20 mouse cellular contexts compared by ENCODE assay signal in genomic region chr11:40074317-40074716, GRCm38 (mm10).
DNase-seq lines count a peak whose midpoint lies in the region; ATAC-seq lines count a peak whose summit lies in the region.
"Had no signal": no experiment of that assay in that cellular context is flagged by ENCODE, and none has a peak within 500 bp of the region (broad histone marks: within the 10 kb centered on the region; RNA-seq: fewer than 3 reads in every experiment).

No protein-coding gene starts in this region.

- peak; percentile 53; the same call in 1 of the 2 replicates for ATAC-seq in hindbrain, embryonic 11.5 days (ENCODE audit: low FRiP score)
- ATAC-seq in hindbrain, embryonic 13.5 days (ENCODE audit: low FRiP score) = no peak
- ATAC-seq in midbrain, embryonic 13.5 days = 0 out of 2 replicates have a peak, but pooled peaks have one; percentile 37
- peak; percentile 34; the same call in 1 of the 2 replicates for ATAC-seq in embryonic facial prominence, embryonic 15.5 days (ENCODE audit: insufficient number of reproducible peaks, low FRiP score, low TSS enrichment, low read depth)
- ATAC-seq in heart, embryonic 12.5 days (ENCODE audit: insufficient number of reproducible peaks, low FRiP score) = no peak
- ATAC-seq: forebrain, embryonic 13.5 days; forebrain, embryonic 15.5 days; forebrain, postnatal 0 days had no signal

- 92% methylated on average over 2 of the region's 2 CpGs for WGBS in hindbrain, embryonic 11.5 days
- 93% methylated on average over 2 of the region's 2 CpGs for WGBS in hindbrain, embryonic 13.5 days
- WGBS in midbrain, embryonic 13.5 days = 97% methylated on average over 2 of the region's 2 CpGs
- WGBS in midbrain, embryonic 10.5 days = 90% methylated on average over 2 of the region's 2 CpGs
- WGBS in embryonic facial prominence, embryonic 15.5 days = 91% methylated on average over 2 of the region's 2 CpGs
- WGBS in heart, embryonic 12.5 days = 87% methylated on average over 2 of the region's 2 CpGs

- H3K9ac ChIP-seq in hindbrain, embryonic 11.5 days (ENCODE audit: low read depth, low read length) = no peak overlapping the region
- H3K9ac ChIP-seq in hindbrain, embryonic 13.5 days = no peak overlapping the region
- H3K9ac ChIP-seq in midbrain, embryonic 13.5 days (replicated peaks) = no peak overlapping the region
- no peak overlapping the region for H3K9ac ChIP-seq in embryonic facial prominence, embryonic 15.5 days
- no peak overlapping the region for H3K9ac ChIP-seq in heart, embryonic 12.5 days
- H3K9ac ChIP-seq: embryonic facial prominence, embryonic 13.5 days; forebrain, embryonic 13.5 days; forebrain, embryonic 15.5 days; forebrain, postnatal 0 days had no signal

- no peaks in the 10 kb centered on the region for H3K4me1 ChIP-seq in hindbrain, embryonic 11.5 days (replicated peaks; ENCODE audit: control insufficient read depth, insufficient read depth, low read length)
- H3K4me1 ChIP-seq in hindbrain, embryonic 13.5 days (replicated peaks) = no peaks in the 10 kb centered on the region
- no peaks in the 10 kb centered on the region for H3K4me1 ChIP-seq in midbrain, embryonic 13.5 days (replicated peaks)
- no peaks in the 10 kb centered on the region for H3K4me1 ChIP-seq in midbrain, embryonic 10.5 days
- no peaks in the 10 kb centered on the region for H3K4me1 ChIP-seq in embryonic facial prominence, embryonic 15.5 days
- no peaks in the 10 kb centered on the region for H3K4me1 ChIP-seq in heart, embryonic 12.5 days (replicated peaks)
- H3K4me1 ChIP-seq: embryonic facial prominence, embryonic 13.5 days; forebrain, embryonic 13.5 days; forebrain, embryonic 15.5 days had no signal

- H3K36me3 ChIP-seq in hindbrain, embryonic 11.5 days (ENCODE audit: control insufficient read depth, insufficient read depth, low read length) = no peaks in the 10 kb centered on the region
- H3K36me3 ChIP-seq in hindbrain, embryonic 13.5 days = no peaks in the 10 kb centered on the region
- H3K36me3 ChIP-seq in midbrain, embryonic 13.5 days = no peaks in the 10 kb centered on the region
- no peaks in the 10 kb centered on the region for H3K36me3 ChIP-seq in midbrain, embryonic 10.5 days
- H3K36me3 ChIP-seq in embryonic facial prominence, embryonic 15.5 days = no peaks in the 10 kb centered on the region
- no peaks in the 10 kb centered on the region for H3K36me3 ChIP-seq in heart, embryonic 12.5 days
- H3K36me3 ChIP-seq: embryonic facial prominence, embryonic 13.5 days; forebrain, embryonic 15.5 days had no signal

- H3K27me3 ChIP-seq in hindbrain, embryonic 11.5 days (ENCODE audit: control insufficient read depth, insufficient read depth, low read length) = no peaks in the 10 kb centered on the region
- no peaks in the 10 kb centered on the region for H3K27me3 ChIP-seq in hindbrain, embryonic 13.5 days
- H3K27me3 ChIP-seq in midbrain, embryonic 13.5 days = no peaks in the 10 kb centered on the region
- no peaks in the 10 kb centered on the region for H3K27me3 ChIP-seq in midbrain, embryonic 10.5 days (ENCODE audit: low read depth, poor library complexity, severe bottlenecking)
- no peaks in the 10 kb centered on the region for H3K27me3 ChIP-seq in embryonic facial prominence, embryonic 15.5 days
- H3K27me3 ChIP-seq in heart, embryonic 12.5 days (replicated peaks) = no peaks in the 10 kb centered on the region
- H3K27me3 ChIP-seq: embryonic facial prominence, embryonic 13.5 days; forebrain, embryonic 13.5 days; forebrain, embryonic 15.5 days had no signal

- H3K4me2 ChIP-seq in hindbrain, embryonic 11.5 days (replicated peaks; ENCODE audit: low read depth, low read length) = no peak overlapping the region
- no peak overlapping the region for H3K4me2 ChIP-seq in hindbrain, embryonic 13.5 days
- H3K4me2 ChIP-seq in midbrain, embryonic 13.5 days (replicated peaks) = no peak overlapping the region
- H3K4me2 ChIP-seq in embryonic facial prominence, embryonic 15.5 days (replicated peaks) = no peak overlapping the region
- no peak overlapping the region for H3K4me2 ChIP-seq in heart, embryonic 12.5 days
- H3K4me2 ChIP-seq: embryonic facial prominence, embryonic 13.5 days; forebrain, embryonic 13.5 days; forebrain, embryonic 15.5 days had no signal

- H3K4me3 ChIP-seq in hindbrain, embryonic 11.5 days (ENCODE audit: low read depth, low read length) = no peak overlapping the region
- no peak overlapping the region for H3K4me3 ChIP-seq in hindbrain, embryonic 13.5 days
- H3K4me3 ChIP-seq in midbrain, embryonic 13.5 days (replicated peaks) = no peak overlapping the region
- no peak overlapping the region for H3K4me3 ChIP-seq in midbrain, embryonic 10.5 days
- H3K4me3 ChIP-seq in embryonic facial prominence, embryonic 15.5 days (replicated peaks) = no peak overlapping the region
- no peak overlapping the region for H3K4me3 ChIP-seq in heart, embryonic 12.5 days
- H3K4me3 ChIP-seq: embryonic facial prominence, embryonic 13.5 days; forebrain, embryonic 13.5 days; forebrain, embryonic 15.5 days had no signal

- no peak for DNase-seq in hindbrain, embryonic 11.5 days (ENCODE audit: low spot score)
- no peak for DNase-seq in midbrain, embryonic 10.5 days (ENCODE audit: low spot score)
- DNase-seq: adrenal gland, adult 2 months; adrenal gland, postnatal 10 days; adrenal gland, postnatal 25 days; cerebellum, adult 11 months; cerebellum, adult 18-20 months; cerebellum, adult 8-10 months; cerebellum, adult 9-11 months; cerebellum, postnatal 14 days; cerebellum, postnatal 36 days; embryo, embryonic 11 days; forebrain, postnatal 0 days had no signal

- H3K9me3 ChIP-seq in hindbrain, embryonic 11.5 days (ENCODE audit: control insufficient read depth, low read length) = no peaks in the 10 kb centered on the region
- H3K9me3 ChIP-seq in hindbrain, embryonic 13.5 days = no peaks in the 10 kb centered on the region
- H3K9me3 ChIP-seq in midbrain, embryonic 13.5 days = no peaks in the 10 kb centered on the region
- no peaks in the 10 kb centered on the region for H3K9me3 ChIP-seq in midbrain, embryonic 10.5 days (replicated peaks)
- H3K9me3 ChIP-seq in embryonic facial prominence, embryonic 15.5 days (replicated peaks) = no peaks in the 10 kb centered on the region
- no peaks in the 10 kb centered on the region for H3K9me3 ChIP-seq in heart, embryonic 12.5 days (replicated peaks)
- H3K9me3 ChIP-seq: embryonic facial prominence, embryonic 13.5 days; forebrain, embryonic 13.5 days; forebrain, embryonic 15.5 days had no signal

- no peak overlapping the region for H3K27ac ChIP-seq in hindbrain, embryonic 11.5 days (ENCODE audit: low read depth, low read length)
- no peak overlapping the region for H3K27ac ChIP-seq in hindbrain, embryonic 13.5 days
- H3K27ac ChIP-seq in midbrain, embryonic 13.5 days = no peak overlapping the region
- H3K27ac ChIP-seq in midbrain, embryonic 10.5 days (replicated peaks) = no peak overlapping the region
- H3K27ac ChIP-seq in embryonic facial prominence, embryonic 15.5 days (replicated peaks) = no peak overlapping the region
- no peak overlapping the region for H3K27ac ChIP-seq in heart, embryonic 12.5 days (ENCODE audit: poor library complexity, severe bottlenecking)
- H3K27ac ChIP-seq: embryonic facial prominence, embryonic 13.5 days; forebrain, embryonic 13.5 days; forebrain, embryonic 15.5 days had no signal

Comparison
In these comparisons a context has a peak if more than half of its experiments do, and no peak if none do; other contexts are left out.
1. ATAC-seq: peak in hindbrain, embryonic 11.5 days (single experiment), midbrain, embryonic 13.5 days (single experiment) and embryonic facial prominence, embryonic 15.5 days (single experiment); none in hindbrain, embryonic 13.5 days (single experiment) and heart, embryonic 12.5 days (single experiment).